Mouse (Mus musculus) lung, adult 2 months (tissue): ENCODE results near the gene Tgfbr3l.

Experiments used
- CTCF ChIP-seq: fragments of 200-500 bp; IDR thresholded peaks from 2 replicates; pipeline ENCODE4 v1.5.1; 2011; ENCODE audit warnings: mild to moderate bottlenecking, low read length, control low read depth; ENCODE audit not compliant: insufficient read depth
- POLR2A ChIP-seq: fragments of 200-500 bp; IDR thresholded peaks from 2 replicates; pipeline ENCODE4 v1.6.1; 2011; ENCODE audit warnings: low read depth, mild to moderate bottlenecking, control low read depth, low read length, borderline replicate concordance; ENCODE audit errors: extremely low read depth

GRCm38 (mm10) chr8:4207016-4207350 is 41.0 kb upstream of the Tgfbr3l start:
- TF ChIP-seq POLR2A, result no peak
- no peak for TF ChIP-seq CTCF
